ENCODE assay signal across 30 mouse cellular contexts in the genomic region with DNA sequence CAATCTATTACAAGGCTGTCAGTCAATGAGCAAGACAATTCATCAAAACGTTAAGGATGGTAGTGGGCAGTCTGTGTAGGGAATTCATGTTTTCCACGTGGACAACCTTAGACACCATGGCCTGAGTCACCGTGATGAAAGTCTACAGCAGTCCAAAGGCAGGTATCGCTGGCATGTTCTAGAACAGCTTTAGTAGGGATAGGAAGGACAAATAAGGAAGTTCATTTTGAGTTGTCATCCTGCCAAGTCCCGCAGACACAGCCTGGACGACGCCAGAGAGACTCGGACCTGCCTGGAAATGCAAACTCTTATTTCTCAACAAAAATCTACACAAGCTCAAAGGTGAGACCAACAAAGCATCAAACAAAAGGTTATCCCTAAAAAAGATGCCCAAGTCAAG. TPM values are rescaled to one million over a fixed set of nuclear protein-coding genes. Genes with fewer than 3 reads are reported as not detected.
DNase-seq lines count a peak whose midpoint lies in the region; ATAC-seq and TF ChIP-seq lines count a peak whose summit lies in the region.
"Had no signal": no experiment of that assay in that cellular context is flagged by ENCODE, and none has a peak within 500 bp of the region (broad histone marks: within the 10 kb centered on the region; RNA-seq: fewer than 3 reads in every experiment).

No protein-coding gene starts in this region.

- H3K36me3 ChIP-seq in liver, postnatal 0 days (replicated peaks; ENCODE audit: insufficient read depth, low read length) = no peaks in the 10 kb centered on the region
- H3K36me3 ChIP-seq: embryonic facial prominence, embryonic 13.5 days; forebrain, embryonic 12.5 days; G1E; heart, embryonic 10.5 days; hindbrain, embryonic 10.5 days; midbrain, embryonic 15.5 days; neural tube, embryonic 13.5 days had no signal

- 0 out of 2 replicates have a peak, but pooled peaks have one; percentile 21 for ATAC-seq in liver, postnatal 0 days
- ATAC-seq in common myeloid progenitor, adult 5-6 weeks (replicated peaks; ENCODE audit: low read depth, poor library complexity, severe bottlenecking) = peak; percentile 49
- ATAC-seq in megakaryocyte progenitor cell, adult 5-6 weeks (replicated peaks; ENCODE audit: poor library complexity) = peak; percentile 51
- ATAC-seq: hindbrain, postnatal 0 days; midbrain, embryonic 15.5 days had no signal

- peak overlapping the region; percentile 44; the same call in 1 of the 2 replicates for H3K27ac ChIP-seq in liver, postnatal 0 days (ENCODE audit: low read depth)
- H3K27ac ChIP-seq: embryonic facial prominence, embryonic 13.5 days; forebrain, embryonic 12.5 days; heart, embryonic 10.5 days; hindbrain, embryonic 10.5 days; hindbrain, postnatal 0 days; kidney, postnatal 0 days; left cerebral cortex, adult 2 months; midbrain, embryonic 15.5 days; neural tube, embryonic 13.5 days had no signal

- H3K9me3 ChIP-seq in liver, postnatal 0 days (ENCODE audit: low read length) = no peaks in the 10 kb centered on the region
- H3K9me3 ChIP-seq: embryonic facial prominence, embryonic 13.5 days; forebrain, embryonic 12.5 days; G1E; heart, embryonic 10.5 days; hindbrain, embryonic 10.5 days; megakaryocyte, embryonic 14.5 days; midbrain, embryonic 15.5 days; neural tube, embryonic 13.5 days had no signal

- peaks cover 23% of the 10 kb centered on the region for H3K4me1 ChIP-seq in liver, postnatal 0 days (ENCODE audit: insufficient read depth)

- TF ChIP-seq CTCF in liver, postnatal 0 days (IDR thresholded peaks at IDR 0.05; ENCODE audit: low read depth) = no peak

- H3K4me3 ChIP-seq in liver, postnatal 0 days (ENCODE audit: low read depth, low read length) = no peak overlapping the region
- H3K4me3 ChIP-seq: embryonic facial prominence, embryonic 13.5 days; erythroblast, embryonic 14.5 days; forebrain, embryonic 12.5 days; heart, embryonic 10.5 days; hindbrain, embryonic 10.5 days; left cerebral cortex, adult 2 months; megakaryocyte, embryonic 14.5 days; midbrain, embryonic 15.5 days; myocyte; neural tube, embryonic 13.5 days had no signal

- intact Hi-C loops in heart, postnatal 36 days (cut with DNase I) = no loop called here

- peaks cover 4% of the 10 kb centered on the region; the same call in 1 of the 2 replicates for H3K27me3 ChIP-seq in liver, postnatal 0 days (ENCODE audit: insufficient read depth, low read length)
- H3K27me3 ChIP-seq: CH12.LX; embryonic facial prominence, embryonic 13.5 days; forebrain, embryonic 12.5 days; midbrain, embryonic 15.5 days; neural tube, embryonic 13.5 days had no signal

- no peak overlapping the region for H3K9ac ChIP-seq in liver, postnatal 0 days (replicated peaks)
- H3K9ac ChIP-seq: embryonic facial prominence, embryonic 13.5 days; forebrain, embryonic 12.5 days; midbrain, embryonic 15.5 days; neural tube, embryonic 13.5 days had no signal

- 32% methylated on average over 8 of the region's 8 CpGs for WGBS in liver, postnatal 0 days (ENCODE audit: insufficient replicate concordance)

- no peak for TF ChIP-seq EP300 in liver, postnatal 0 days (IDR thresholded peaks at IDR 0.05; ENCODE audit: low read depth)

- DNase-seq in liver, postnatal 0 days = no peak
- DNase-seq in liver (no peak), 416B (ENCODE audit: low read depth) (peak; percentile 49)
- DNase-seq in right cerebral cortex, postnatal 14 days = no peak
- no peak for DNase-seq in thymus, postnatal 25 days
- DNase-seq in heart, postnatal 36 days = no peak
- DNase-seq: adrenal gland, postnatal 10 days; B cell, adult 2 months; cerebellum, adult 2 months; cerebellum, postnatal 25 days; embryo, embryonic 11 days; kidney, adult 11 months; layer of hippocampus, adult 9-11 months; right cerebral cortex, adult 18-20 months had no signal

- no peak overlapping the region for H3K4me2 ChIP-seq in liver, postnatal 0 days (ENCODE audit: low read depth, low read length)
- H3K4me2 ChIP-seq: embryonic facial prominence, embryonic 13.5 days; forebrain, embryonic 12.5 days; midbrain, embryonic 15.5 days; neural tube, embryonic 13.5 days had no signal

RNA-seq across cellular contexts. Expression of a gene that starts 32.7 kb away (rescaled TPM):
- polyA plus RNA-seq in liver, postnatal 0 days (2015; fragmentation: Nextera tagmentation; extraction: Ambion mirVana) = 27.9 and 38.5 TPM in 2 replicates
- total RNA-seq in common myeloid progenitor, adult 5-6 weeks (2017) = 53.1 and 54.6 TPM in 2 replicates
- 40.6 and 85.4 TPM in 2 replicates for total RNA-seq in megakaryocyte progenitor cell, adult 5-6 weeks (2015)
- 36.4 and 69.6 TPM in 2 replicates for total RNA-seq in megakaryocyte progenitor cell, adult 5-6 weeks (2017)
- total RNA-seq in heart, postnatal 36 days (2021) = 10 to 100 TPM; 32.8 to 65.3 TPM
